Comparison of ENCODE assay signal across 16 mouse cellular contexts in the genomic region with DNA sequence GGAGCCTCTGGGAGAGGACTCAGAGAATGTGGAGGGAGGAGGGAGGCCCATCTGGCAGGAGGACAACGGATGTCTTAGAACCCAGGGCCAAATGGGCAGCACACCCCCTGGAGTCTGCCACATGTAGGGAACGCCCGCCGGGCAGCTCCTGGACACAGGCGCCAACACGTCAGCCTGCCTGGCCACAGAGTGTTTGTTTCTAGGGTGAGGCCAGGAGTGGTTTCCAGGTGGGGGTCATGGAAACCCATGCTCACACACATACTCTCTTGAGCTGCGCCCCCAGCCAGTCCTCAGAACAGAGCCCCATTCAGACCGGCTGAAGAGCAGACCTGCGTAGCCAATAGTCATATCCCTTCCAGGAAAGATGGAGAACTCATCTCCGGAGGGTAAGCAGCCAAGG. TPM values are rescaled to one million over a fixed set of nuclear protein-coding genes. Genes with fewer than 3 reads are reported as not detected.
"Had no signal": no experiment of that assay in that cellular context is flagged by ENCODE, and none has a peak within 500 bp of the region (broad histone marks: within the 10 kb centered on the region; RNA-seq: fewer than 3 reads in every experiment).

No protein-coding gene starts in this region.

- DNase-seq: kidney, adult 18-20 months; kidney, postnatal 10 days; kidney, postnatal 4 days; liver; liver, embryonic 13.5 days; liver, postnatal 0 days; lung, postnatal 14 days; thymus, adult 18-20 months; thymus, postnatal 14 days had no signal

- H3K36me3 ChIP-seq: liver, embryonic 13.5 days; lung, embryonic 15.5 days; midbrain, embryonic 12.5 days had no signal

- H3K27ac ChIP-seq: layer of hippocampus, adult 2 months; liver, embryonic 13.5 days; lung, embryonic 15.5 days; macrophage; midbrain, embryonic 12.5 days had no signal

- H3K9me3 ChIP-seq: liver, embryonic 13.5 days; lung, embryonic 15.5 days; megakaryocyte, embryonic 14.5 days; midbrain, embryonic 12.5 days had no signal

- ATAC-seq: liver, postnatal 0 days; midbrain, embryonic 16.5 days had no signal

- H3K9ac ChIP-seq: liver, embryonic 13.5 days; liver, postnatal 0 days; lung, embryonic 15.5 days; midbrain, embryonic 12.5 days had no signal

- H3K27me3 ChIP-seq: liver, embryonic 13.5 days; lung, embryonic 15.5 days had no signal

- H3K4me1 ChIP-seq: liver, embryonic 13.5 days; megakaryocyte, embryonic 14.5 days had no signal

- H3K4me2 ChIP-seq: liver, embryonic 13.5 days; lung, embryonic 15.5 days; midbrain, embryonic 12.5 days had no signal

- H3K4me3 ChIP-seq: layer of hippocampus, adult 2 months; liver, embryonic 13.5 days; lung, embryonic 15.5 days; megakaryocyte, embryonic 14.5 days; midbrain, embryonic 12.5 days had no signal

RNA-seq across cellular contexts. Expression of a gene that starts 35.4 kb away (rescaled TPM):
- total RNA-seq: neutrophil, adult 5-6 weeks had no signal
